Mouse (Mus musculus) stomach, postnatal 0 days (tissue): Measurements from ENCODE around the gene Cux1. TPM values are rescaled to one million over a fixed set of nuclear protein-coding genes. Genes with fewer than 3 reads are reported as not detected.
A peak's percentile ranks its signal among the peaks of the same experiment; 100 is the strongest.
"Not testable (repeated sequence)": the region's sequence is repeated elsewhere in the genome, so short reads cannot be mapped to it uniquely, and the experiment has no call there.

Experiments
- ATAC-seq: fragments of 200-750 bp; cut with Nextera tagmentation; 2 replicates; pipeline ENCODE4 v1.8.0; 2017; ENCODE audit not compliant: low FRiP score, low TSS enrichment
- DNase-seq: peaks from one replicate; pipeline ENCODE4 v3.0.0-alpha.2; 2016; ENCODE audit warnings: low spot score
- H3K27ac ChIP-seq: fragments of 300-500 bp; sonication (generic); replicated peaks from 2 replicates; pipeline ENCODE4 v1.5.1; 2014; ENCODE audit warnings: mild to moderate bottlenecking, control low read depth
- H3K27me3 ChIP-seq: fragments of 300-500 bp; sonication (generic); 2 replicates; pipeline ENCODE4 v1.6.1; 2014; ENCODE audit warnings: low read length; ENCODE audit not compliant: control insufficient read depth, insufficient read depth
- H3K36me3 ChIP-seq: fragments of 300-500 bp; sonication (generic); 2 replicates; pipeline ENCODE4 v1.6.1; 2014; ENCODE audit warnings: low read length, mixed read lengths; ENCODE audit not compliant: control insufficient read depth, insufficient read depth
- H3K4me1 ChIP-seq: fragments of 300-500 bp; sonication (generic); replicated peaks from 2 replicates; pipeline ENCODE4 v1.6.1; 2014; ENCODE audit warnings: antibody characterized with exemption; ENCODE audit not compliant: control insufficient read depth, insufficient read depth
- H3K4me2 ChIP-seq: fragments of 300-500 bp; sonication (generic); replicated peaks from 2 replicates; pipeline ENCODE4 v1.6.1; 2014; ENCODE audit warnings: low read depth, mild to moderate bottlenecking, control low read depth, moderate library complexity
- H3K4me3 ChIP-seq: fragments of 300-500 bp; sonication (generic); 2 replicates; pipeline ENCODE4 v1.5.1; 2014; ENCODE audit warnings: low read depth, low read length, control low read depth
- H3K9ac ChIP-seq: fragments of 300-500 bp; sonication (generic); 2 replicates; pipeline ENCODE4 v1.6.1; 2014; ENCODE audit warnings: mild to moderate bottlenecking, low read length, control low read depth, mixed read lengths
- H3K9me3 ChIP-seq: fragments of 300-500 bp; sonication (generic); 2 replicates; pipeline ENCODE4 v1.6.1; 2016; ENCODE audit warnings: low read length; ENCODE audit not compliant: control insufficient read depth
- CTCF ChIP-seq: IDR thresholded peaks from 2 replicates; pipeline ENCODE4 v1.5.1; 2016; ENCODE audit warnings: antibody characterized with exemption, low read depth, mild to moderate bottlenecking, moderate library complexity
- EP300 ChIP-seq: optimal IDR thresholded peaks from 2 replicates; pipeline ENCODE3; 2016; ENCODE audit warnings: antibody characterized with exemption
- WGBS: fragments of 180-500 bp; shearing (Covaris S2); extraction: QIAGEN DNeasy Blood & Tissue Kit; methylation state at CpG from one replicate; pipeline ENCODE4 v1.1.7; 2014; 5-methylcytosine and 5-hydroxymethylcytosine counted together
- polyA plus RNA-seq: library from polyadenylated mRNA; unstranded; fragments of >200 nt; fragmentation: Nextera tagmentation; extraction: Ambion mirVana; gene quantifications from 2 replicates; pipeline ENCODE4 v1.2.1, GENCODE M21; 2015

The Cux1 gene
- polyA plus RNA-seq, 1 experiment from 2014 or later, result 33.7 TPM

DNA sequence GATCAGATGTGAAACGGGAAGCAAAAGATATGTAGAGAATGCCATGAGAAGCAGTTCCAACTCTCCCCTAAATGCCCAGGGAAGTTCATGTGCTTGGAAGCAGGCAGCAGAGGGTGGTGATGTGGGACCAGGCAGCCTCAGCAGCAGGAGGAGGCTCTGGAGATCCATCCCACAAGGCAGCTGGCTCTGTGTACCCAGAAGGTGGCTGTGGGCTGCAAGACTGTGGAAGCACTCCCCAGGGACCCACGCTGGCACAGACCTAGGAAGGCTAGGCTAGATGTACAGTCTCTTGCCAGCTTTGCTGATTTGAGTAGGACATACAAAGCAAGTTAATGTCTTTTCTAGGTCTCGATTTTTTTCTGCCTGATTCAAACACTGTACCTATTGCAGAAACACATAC is 91.0 kb downstream of the Cux1 start:
- H3K4me1 ChIP-seq, result no peaks in the 10 kb centered on the region
- DNase-seq, result no peak

GRCm38 (mm10) chr5:136475161-136475560 is 92.1 kb downstream of the Cux1 start:
- DNase-seq (no peak), ATAC-seq (no peak)
- H3K27me3 ChIP-seq, result no peaks in the 10 kb centered on the region
- H3K36me3 ChIP-seq, result no peaks in the 10 kb centered on the region
- no peak overlapping the region for H3K4me2 ChIP-seq
- TF ChIP-seq EP300, result no peak
- no peak for TF ChIP-seq CTCF
- no peak overlapping the region for H3K4me3 ChIP-seq
- H3K9ac ChIP-seq, result no peak overlapping the region
- H3K27ac ChIP-seq, result no peak overlapping the region
- H3K9me3 ChIP-seq, result no peaks in the 10 kb centered on the region
- 62% methylated on average over 1 of the region's 1 CpGs for WGBS
- H3K4me1 ChIP-seq, result no peaks in the 10 kb centered on the region

More for the DNA sequence above, 91.0 kb downstream of the Cux1 start:
- H3K27me3 ChIP-seq, result no peaks in the 10 kb centered on the region
- no peak for TF ChIP-seq CTCF
- TF ChIP-seq EP300, result no peak
- H3K27ac ChIP-seq, result no peak overlapping the region
- no peak overlapping the region for H3K4me2 ChIP-seq
- no peaks in the 10 kb centered on the region for H3K9me3 ChIP-seq
- no peak overlapping the region for H3K9ac ChIP-seq
- H3K4me3 ChIP-seq, result no peak overlapping the region
- no peak for ATAC-seq
- no peaks in the 10 kb centered on the region for H3K36me3 ChIP-seq
- WGBS, result 82% methylated on average over 3 of the region's 3 CpGs

DNA sequence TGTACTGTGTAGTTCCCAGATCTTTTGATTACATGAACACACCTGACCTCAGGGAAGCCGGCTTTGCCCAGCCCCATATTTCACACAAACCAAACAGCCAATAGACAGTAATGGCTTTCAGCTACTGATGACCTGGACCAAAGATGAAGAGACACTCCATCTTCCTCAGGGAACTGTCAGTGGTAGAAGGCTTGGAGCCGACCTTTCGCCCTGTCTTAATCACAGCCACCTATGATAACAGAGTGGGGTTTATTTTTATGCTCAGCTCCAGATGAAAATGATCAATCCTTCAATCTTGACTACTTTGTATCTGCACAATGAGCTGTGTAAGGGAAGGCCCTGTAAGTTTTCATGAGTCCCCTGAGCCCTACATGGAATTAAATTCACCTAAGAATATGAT is 93.2 kb downstream of the Cux1 start:
- 57% methylated on average over 3 of the region's 3 CpGs for WGBS
- Histone ChIP-seq H3K4me1 (no peaks in the 10 kb centered on the region), H3K4me2 (no peak overlapping the region), H3K36me3 (no peaks in the 10 kb centered on the region), H3K4me3 (no peak overlapping the region), H3K9me3 (no peaks in the 10 kb centered on the region), H3K27ac (no peak overlapping the region), H3K27me3 (no peaks in the 10 kb centered on the region), H3K9ac (no peak overlapping the region)
- ATAC-seq (no peak), DNase-seq (no peak)
- TF ChIP-seq CTCF (no peak), EP300 (no peak)

GRCm38 (mm10) chr5:136473337-136473736 is 94.0 kb downstream of the Cux1 start:
- TF ChIP-seq CTCF (no peak), EP300 (no peak)
- Histone ChIP-seq H3K4me1 (no peaks in the 10 kb centered on the region; the same call in 1 of the 2 replicates), H3K9me3 (no peaks in the 10 kb centered on the region), H3K4me2 (no peak overlapping the region), H3K9ac (no peak overlapping the region), H3K36me3 (no peaks in the 10 kb centered on the region), H3K4me3 (no peak overlapping the region), H3K27ac (peak overlapping the region; percentile 77), H3K27me3 (no peaks in the 10 kb centered on the region)
- WGBS, result 33% methylated on average over 6 of the region's 6 CpGs
- peak; percentile 52 for DNase-seq
- ATAC-seq, result peak; percentile 86

- Histone ChIP-seq H3K4me2 (no peak overlapping the region), H3K27ac (peak overlapping the region; percentile 77), H3K4me3 (no peak overlapping the region), H3K4me1 (peaks cover 4% of the 10 kb centered on the region; the same call in 1 of the 2 replicates), H3K9ac (no peak overlapping the region), H3K9me3 (no peaks in the 10 kb centered on the region), H3K27me3 (no peaks in the 10 kb centered on the region), H3K36me3 (no peaks in the 10 kb centered on the region)
- WGBS, result 34% methylated on average over 6 of the region's 6 CpGs
- peak; percentile 54; the same call in 1 of the 2 replicates for ATAC-seq
- no peak for DNase-seq
- TF ChIP-seq CTCF, result no peak
- no peak for TF ChIP-seq EP300
Observed at GRCm38 (mm10) chr5:136472846-136473245, 94.4 kb downstream of the Cux1 start.

DNA sequence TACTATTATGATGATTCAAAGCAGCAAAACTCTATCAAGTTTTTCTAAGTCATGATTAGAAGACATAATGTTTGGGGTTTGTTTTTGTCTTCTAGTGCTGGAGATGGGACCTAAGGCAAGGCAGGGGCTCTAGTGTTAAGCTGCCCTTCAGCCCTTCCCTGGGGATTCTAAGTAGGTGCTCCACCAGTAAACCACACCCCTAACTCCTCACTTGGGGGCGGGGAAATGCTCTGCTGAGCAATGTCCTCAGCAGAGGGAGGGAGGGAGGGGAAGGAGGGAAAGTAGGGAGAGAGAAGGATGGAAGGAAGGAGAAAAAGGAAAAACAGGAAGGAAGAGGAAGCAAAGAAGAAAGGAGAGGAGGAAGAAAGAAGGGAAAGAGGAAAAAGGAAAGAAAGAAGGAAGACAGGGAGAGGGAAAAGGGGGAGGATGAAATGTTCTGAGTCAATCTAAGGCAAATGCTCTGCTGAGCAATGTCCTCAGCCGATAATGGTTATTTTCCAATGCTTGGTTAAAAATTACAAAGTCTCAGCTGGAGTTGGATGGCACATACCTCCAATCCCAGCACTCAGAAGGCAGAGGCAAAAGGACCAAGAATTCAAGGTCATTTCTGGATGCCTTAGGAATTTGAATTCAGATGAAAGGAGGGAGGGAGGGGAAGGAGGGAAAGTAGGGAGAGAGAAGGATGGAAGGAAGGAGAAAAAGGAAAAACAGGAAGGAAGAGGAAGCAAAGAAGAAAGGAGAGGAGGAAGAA is 96.1 kb downstream of the Cux1 start:
- H3K4me2 ChIP-seq, H3K4me3 ChIP-seq, ATAC-seq, H3K9ac ChIP-seq, H3K36me3 ChIP-seq, H3K27ac ChIP-seq, H3K4me1 ChIP-seq, H3K27me3 ChIP-seq, DNase-seq, H3K9me3 ChIP-seq: not testable (repeated sequence)
- 56% methylated on average over 2 of the region's 2 CpGs for WGBS
